Mouse (Mus musculus) myocyte (in vitro differentiated cells): ENCODE measurements around the gene Shoc2.

ENCODE experiments used
- CEBPB ChIP-seq: IDR thresholded peaks from 2 replicates; pipeline ENCODE4 v1.6.1; 2011; ENCODE audit warnings: mild to moderate bottlenecking, moderate library complexity; ENCODE audit not compliant: poor library complexity, insufficient read depth, severe bottlenecking
- E2F4 ChIP-seq: IDR thresholded peaks from one replicate; pipeline ENCODE4 v1.6.1; 2011; ENCODE audit warnings: mild to moderate bottlenecking, control low read depth, moderate library complexity; ENCODE audit not compliant: insufficient read depth
- MAX ChIP-seq: IDR thresholded peaks from one replicate; pipeline ENCODE4 v1.6.1; 2011; ENCODE audit warnings: low read depth, mild to moderate bottlenecking, control low read depth
- MYOG ChIP-seq, 3 experiments: IDR thresholded peaks; one replicate each; pipeline ENCODE4 v1.6.1; 2011; ENCODE audit warnings: control low read depth in 2 of 3, low read depth in 2 of 3, mild to moderate bottlenecking in 2 of 3; ENCODE audit not compliant: insufficient read length in 2 of 3, control insufficient read depth in 1 of 3, insufficient read depth in 1 of 3
- POLR2A ChIP-seq: IDR thresholded peaks from one replicate; pipeline ENCODE4 v1.6.1; 2011; ENCODE audit warnings: low read depth, mild to moderate bottlenecking, control low read depth, moderate library complexity; ENCODE audit not compliant: insufficient read length
- POLR2AphosphoS2 ChIP-seq: IDR thresholded peaks from one replicate; pipeline ENCODE4 v1.6.1; 2011; ENCODE audit warnings: low read depth, control low read depth; ENCODE audit not compliant: insufficient read length
- SRF ChIP-seq: IDR thresholded peaks from one replicate; pipeline ENCODE4 v1.6.1; 2011; ENCODE audit warnings: low read depth; ENCODE audit not compliant: control insufficient read depth, insufficient read length
- TCF12 ChIP-seq: IDR thresholded peaks from one replicate; pipeline ENCODE4 v1.6.1; 2011; ENCODE audit warnings: mild to moderate bottlenecking, control low read depth; ENCODE audit not compliant: poor library complexity, insufficient read depth, severe bottlenecking
- TCF3 ChIP-seq: IDR thresholded peaks from one replicate; pipeline ENCODE4 v1.6.1; 2011; ENCODE audit warnings: low read depth, control low read depth; ENCODE audit not compliant: insufficient read length
- USF1 ChIP-seq: IDR thresholded peaks from one replicate; pipeline ENCODE4 v1.6.1; 2011; ENCODE audit warnings: low read depth, mild to moderate bottlenecking, control low read depth, moderate library complexity

GRCm38 (mm10) chr19:54055845-54056244 lies 111.7 kb downstream of the Shoc2 start:
- TF ChIP-seq E2F4, result no peak
- TF ChIP-seq POLR2A, result no peak
- TF ChIP-seq USF1, result no peak
- TF ChIP-seq MAX, result no peak
- no peak for TF ChIP-seq TCF12
- no peak for TF ChIP-seq POLR2AphosphoS2
- TF ChIP-seq TCF3, result no peak
- no peak for TF ChIP-seq CEBPB
- no peak for TF ChIP-seq SRF
- no peak for TF ChIP-seq MYOG (IDR thresholded peaks at IDR 0.05; ENCODE audit: control insufficient read depth in 1 of 3, insufficient read depth in 1 of 3, insufficient read length in 2 of 3, low read depth in 2 of 3)
